Comparison of ENCODE assay signal across 8 mouse cellular contexts in genomic region chr17:46282483-46283123, GRCm38 (mm10). TPM values are rescaled to one million over a fixed set of nuclear protein-coding genes. Genes with fewer than 3 reads are reported as not detected.
A peak's percentile ranks its signal among the peaks of the same experiment; 100 is the strongest.
DNase-seq lines count a peak whose midpoint lies in the region; ATAC-seq lines count a peak whose summit lies in the region.

TSS of gene Tjap1 (minus strand) at chr17:46283026.

- H3K9me3 ChIP-seq in forebrain, embryonic 16.5 days (ENCODE audit: control insufficient read depth, low read length): no peaks in the 10 kb centered on the region
- H3K9me3 ChIP-seq in lung, embryonic 16.5 days (ENCODE audit: control insufficient read depth, low read length): no peaks in the 10 kb centered on the region

- H3K27ac ChIP-seq in forebrain, embryonic 16.5 days (ENCODE audit: low read length): peak within 1 kb of the TSS; percentile 45
- peak within 1 kb of the TSS; percentile 77 for H3K27ac ChIP-seq in lung, embryonic 16.5 days (ENCODE audit: low read length)

- peak within 1 kb of the TSS; percentile 96 for H3K4me2 ChIP-seq in forebrain, embryonic 16.5 days (ENCODE audit: low read length)
- peak within 1 kb of the TSS; percentile 90 for H3K4me2 ChIP-seq in lung, embryonic 16.5 days (ENCODE audit: low read depth, low read length)

- H3K9ac ChIP-seq in forebrain, embryonic 16.5 days (replicated peaks; ENCODE audit: low read depth, low read length): peak within 1 kb of the TSS; percentile 70
- H3K9ac ChIP-seq in lung, embryonic 16.5 days (ENCODE audit: low read length): peak within 1 kb of the TSS; percentile 75

- H3K27me3 ChIP-seq in forebrain, embryonic 16.5 days (replicated peaks; ENCODE audit: control insufficient read depth, insufficient read depth, low read length): no peaks in the 10 kb centered on the region
- no peaks in the 10 kb centered on the region for H3K27me3 ChIP-seq in lung, embryonic 16.5 days (ENCODE audit: control insufficient read depth, insufficient read depth, low read depth, low read length)

- peak within 1 kb of the TSS; percentile 56 for H3K4me3 ChIP-seq in forebrain, embryonic 16.5 days (replicated peaks; ENCODE audit: low read length)
- H3K4me3 ChIP-seq in lung, embryonic 16.5 days (ENCODE audit: low read length): peak within 1 kb of the TSS; percentile 54

- intact Hi-C loops in heart, postnatal 25 days (cut with DNase I): no loop called here

- peaks cover 15% of the 10 kb centered on the region for H3K4me1 ChIP-seq in forebrain, embryonic 16.5 days (replicated peaks; ENCODE audit: control insufficient read depth, insufficient read depth, low read length)
- H3K4me1 ChIP-seq in lung, embryonic 16.5 days (replicated peaks; ENCODE audit: control insufficient read depth, insufficient read depth, low read length): peaks cover 18% of the 10 kb centered on the region

- H3K36me3 ChIP-seq in forebrain, embryonic 16.5 days (ENCODE audit: control insufficient read depth, insufficient read depth): no peaks in the 10 kb centered on the region; the same call in 1 of the 2 replicates
- H3K36me3 ChIP-seq in lung, embryonic 16.5 days (ENCODE audit: control insufficient read depth, insufficient read depth, low read length): peaks cover 18% of the 10 kb centered on the region

- WGBS in forebrain, embryonic 16.5 days: under 1% methylated on average over 37 of the region's 37 CpGs
- under 1% methylated on average over 35 of the region's 37 CpGs for whole genome bisulfite sequencing in lung, embryonic 16.5 days

- peak; percentile 91 for DNase-seq in MN1 (ENCODE audit: low spot score)
- DNase-seq in cerebellum, adult 18-20 months: peak; percentile 86 to 89
- peak; percentile 73 for DNase-seq in heart, postnatal 25 days (ENCODE audit: low spot score)
- DNase-seq in layer of hippocampus, adult 18-20 months (ENCODE audit: low spot score in 2 of 2): peak; percentile 78 to 81
- peak; percentile 79 for DNase-seq in ovary, adult 18-20 months (ENCODE audit: low spot score)
- peak; percentile 83 for DNase-seq in thymus, postnatal 0 days (ENCODE audit: low spot score)

- ATAC-seq in forebrain, embryonic 16.5 days: peak; percentile 99
- ATAC-seq in lung, embryonic 16.5 days (ENCODE audit: low read depth): peak; percentile 99

RNA-seq across cellular contexts. Expression of gene Tjap1, which starts in this region (rescaled TPM):
- polyA plus RNA-seq in forebrain, embryonic 16.5 days (2015; fragmentation: Nextera tagmentation; extraction: Ambion mirVana): 31.4 and 35.5 TPM in 2 replicates
- total RNA-seq in heart, postnatal 25 days (2021): 10 to 100 TPM; 37.1 to 40.5 TPM
- total RNA-seq in layer of hippocampus, adult 18-20 months (2021): 10 to 100 TPM; 44.1 to 47.2 TPM
- 39.1 and 40.8 TPM in 2 replicates for polyA plus RNA-seq in lung, embryonic 16.5 days (2015; fragmentation: Nextera tagmentation; extraction: Ambion mirVana)
- 26.8 and 27.6 TPM in 2 replicates for polyA plus RNA-seq in thymus, postnatal 0 days (2015; fragmentation: Nextera tagmentation; extraction: Ambion mirVana)

Comparison
In these comparisons a context has a peak if more than half of its experiments do, and no peak if none do; other contexts are left out.
1. Peak in every context shown above with its lines: DNase-seq, ATAC-seq, H3K4me3 ChIP-seq and H3K27ac ChIP-seq.